ENCODE assay signal across 12 mouse cellular contexts in the genomic region with DNA sequence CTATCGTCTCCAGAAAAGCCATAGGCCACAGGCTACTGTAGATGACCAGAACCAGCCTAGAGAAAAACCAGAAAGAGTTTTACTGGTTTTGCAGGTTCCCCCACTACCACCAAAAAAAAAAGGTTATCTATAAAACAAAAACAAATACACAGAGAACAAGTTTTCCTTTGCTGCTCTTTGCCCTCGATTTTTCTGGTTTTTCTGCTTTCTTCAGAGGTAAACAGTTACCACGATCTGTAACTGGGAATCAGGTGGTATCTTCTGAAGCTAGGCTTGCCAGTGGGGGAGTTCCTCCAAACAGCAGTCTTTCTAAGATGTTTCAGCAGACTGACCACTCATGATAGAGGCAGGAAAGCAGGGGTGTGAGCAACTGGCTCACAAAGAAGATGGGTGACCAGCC.
DNase-seq lines count a peak whose midpoint lies in the region; ATAC-seq and TF ChIP-seq lines count a peak whose summit lies in the region.
"Had no signal": no experiment of that assay in that cellular context is flagged by ENCODE, and none has a peak within 500 bp of the region (broad histone marks: within the 10 kb centered on the region; RNA-seq: fewer than 3 reads in every experiment).

No protein-coding gene starts in this region.

- H3K36me3 ChIP-seq in forebrain, embryonic 11.5 days (ENCODE audit: control insufficient read depth, insufficient read depth, low read length) = no peaks in the 10 kb centered on the region
- no peaks in the 10 kb centered on the region for H3K36me3 ChIP-seq in hindbrain, embryonic 16.5 days (ENCODE audit: control insufficient read depth, insufficient read depth, low read length)
- no peaks in the 10 kb centered on the region for H3K36me3 ChIP-seq in neural tube, embryonic 15.5 days
- H3K36me3 ChIP-seq: hindbrain, embryonic 15.5 days had no signal

- no peak for TF ChIP-seq POLR2A in cerebellum, adult 2 months (IDR thresholded peaks at IDR 0.05; ENCODE audit: borderline replicate concordance, insufficient read depth, low read length)

- H3K9me3 ChIP-seq in forebrain, embryonic 11.5 days (ENCODE audit: control insufficient read depth, low read length) = no peaks in the 10 kb centered on the region
- no peaks in the 10 kb centered on the region for H3K9me3 ChIP-seq in hindbrain, embryonic 16.5 days (ENCODE audit: control insufficient read depth, low read length)
- H3K9me3 ChIP-seq in neural tube, embryonic 15.5 days (replicated peaks) = no peaks in the 10 kb centered on the region
- H3K9me3 ChIP-seq: hindbrain, embryonic 15.5 days had no signal

- H3K27ac ChIP-seq in layer of hippocampus, adult 2 months = peak overlapping the region; percentile 78
- peak overlapping the region; percentile 99 for H3K27ac ChIP-seq in forebrain, embryonic 11.5 days (ENCODE audit: low read depth, low read length)
- peak overlapping the region; percentile 71 for H3K27ac ChIP-seq in hindbrain, embryonic 16.5 days (ENCODE audit: low read depth, low read length)
- H3K27ac ChIP-seq in neural tube, embryonic 15.5 days (replicated peaks) = peak overlapping the region; percentile 78
- no peak overlapping the region for H3K27ac ChIP-seq in cerebellum, adult 2 months (ENCODE audit: insufficient read depth, low read length)

- no peak for TF ChIP-seq CTCF in layer of hippocampus, adult 2 months (conservative IDR thresholded peaks at IDR 0.05)
- TF ChIP-seq CTCF in cerebellum, adult 2 months (IDR thresholded peaks at IDR 0.05; ENCODE audit: borderline replicate concordance, insufficient read depth, low read depth, low read length) = no peak

- ATAC-seq in forebrain, embryonic 11.5 days (replicated peaks; ENCODE audit: low FRiP score) = no peak
- ATAC-seq in hindbrain, embryonic 16.5 days = no peak
- ATAC-seq in neural tube, embryonic 15.5 days (ENCODE audit: low FRiP score) = no peak

- peak overlapping the region; percentile 37 for H3K9ac ChIP-seq in forebrain, embryonic 11.5 days (ENCODE audit: low read length)
- no peak overlapping the region for H3K9ac ChIP-seq in hindbrain, embryonic 16.5 days (ENCODE audit: low read depth, low read length)
- no peak overlapping the region for H3K9ac ChIP-seq in neural tube, embryonic 15.5 days (replicated peaks)
- H3K9ac ChIP-seq: hindbrain, embryonic 15.5 days had no signal

- H3K4me1 ChIP-seq in forebrain, embryonic 11.5 days (replicated peaks; ENCODE audit: control insufficient read depth, insufficient read depth, low read length) = peaks cover 47% of the 10 kb centered on the region
- H3K4me1 ChIP-seq in hindbrain, embryonic 16.5 days (ENCODE audit: control insufficient read depth, insufficient read depth, low read depth, low read length) = peaks cover 26% of the 10 kb centered on the region
- H3K4me1 ChIP-seq in neural tube, embryonic 15.5 days = peaks cover 45% of the 10 kb centered on the region
- 0 out of 2 replicates have a peak, but pooled peaks cover 9% of the 10 kb centered on the region for H3K4me1 ChIP-seq in cerebellum, adult 2 months (ENCODE audit: control insufficient read depth, insufficient read depth, low read length)

- H3K4me3 ChIP-seq in layer of hippocampus, adult 2 months = no peak overlapping the region
- H3K4me3 ChIP-seq in forebrain, embryonic 11.5 days (ENCODE audit: low read depth, low read length) = no peak overlapping the region
- H3K4me3 ChIP-seq in hindbrain, embryonic 16.5 days (ENCODE audit: low read length) = no peak overlapping the region
- no peak overlapping the region for H3K4me3 ChIP-seq in neural tube, embryonic 15.5 days (replicated peaks)
- H3K4me3 ChIP-seq in cerebellum, adult 2 months (replicated peaks; ENCODE audit: insufficient read depth, low read depth, low read length) = no peak overlapping the region
- H3K4me3 ChIP-seq: hindbrain, embryonic 15.5 days had no signal

- WGBS in forebrain, embryonic 11.5 days = 67% methylated on average over 3 of the region's 3 CpGs
- 73% methylated on average over 3 of the region's 3 CpGs for WGBS in hindbrain, embryonic 16.5 days
- WGBS in neural tube, embryonic 15.5 days = 68% methylated on average over 3 of the region's 3 CpGs
- WGBS in cerebellum, adult 2 months = 82% methylated on average over 3 of the region's 3 CpGs

- DNase-seq in layer of hippocampus, adult 2 months (ENCODE audit: low spot score in 2 of 2) = no peak
- DNase-seq in layer of hippocampus, adult 8-10 months (ENCODE audit: low spot score in 2 of 2) = no peak
- no peak for DNase-seq in forebrain, embryonic 11.5 days (ENCODE audit: low spot score)
- DNase-seq in adrenal gland, postnatal 36 days = no peak
- no peak for DNase-seq in cerebellum, adult 2 months
- DNase-seq in cerebellum, adult 11-12 months = no peak
- DNase-seq: cerebellum, adult 9-11 months; lung, postnatal 36 days had no signal

- H3K27me3 ChIP-seq in forebrain, embryonic 11.5 days (ENCODE audit: control insufficient read depth, insufficient read depth, low read length) = no peaks in the 10 kb centered on the region
- no peaks in the 10 kb centered on the region for H3K27me3 ChIP-seq in hindbrain, embryonic 16.5 days (replicated peaks; ENCODE audit: control insufficient read depth, insufficient read depth, low read length)
- H3K27me3 ChIP-seq in neural tube, embryonic 15.5 days (replicated peaks) = no peaks in the 10 kb centered on the region
- no peaks in the 10 kb centered on the region for H3K27me3 ChIP-seq in cerebellum, adult 2 months (ENCODE audit: control insufficient read depth, insufficient read depth, low read length)
- H3K27me3 ChIP-seq: hindbrain, embryonic 15.5 days had no signal

- no peak overlapping the region for H3K4me2 ChIP-seq in forebrain, embryonic 11.5 days (ENCODE audit: low read depth, low read length, severe bottlenecking)
- H3K4me2 ChIP-seq in hindbrain, embryonic 16.5 days (ENCODE audit: low read length) = no peak overlapping the region
- H3K4me2 ChIP-seq in neural tube, embryonic 15.5 days = no peak overlapping the region
- H3K4me2 ChIP-seq: hindbrain, embryonic 15.5 days; liver, embryonic 11.5 days had no signal
